Mouse (Mus musculus): ENCODE measurements at regions not wholly inside any gene's neighbourhood (a gene's known extent, or its start where the extent isn't known, plus 50 kb on each side); places are given as distances from the start of the nearest gene placed in this dataset.
"Not testable (repeated sequence)": the region's sequence is repeated elsewhere in the genome, so short reads cannot be mapped to it uniquely, and the experiment has no call there.

DNA sequence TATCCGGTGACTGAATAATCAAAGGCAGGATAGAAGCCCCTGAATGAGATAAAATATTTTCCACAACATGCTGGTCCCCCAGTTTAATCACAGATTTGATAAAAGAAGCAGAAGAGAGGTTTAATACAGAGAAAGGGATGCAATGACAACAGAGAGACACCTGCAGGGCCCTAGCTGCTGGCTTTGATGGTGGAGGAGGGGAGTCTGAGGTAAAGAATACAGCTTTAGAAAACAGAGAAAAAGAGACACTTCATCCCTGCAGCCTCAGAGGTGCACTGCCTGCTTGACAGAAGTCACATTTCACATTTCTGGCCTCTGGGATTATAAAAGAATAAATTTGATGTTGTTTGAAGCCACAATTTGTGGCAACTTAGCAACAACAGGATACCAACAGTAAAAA, 319.9 kb upstream of the Nectin3 start:
- no peak for DNase-seq (ENCODE audit: extremely low spot score in 1 of 2, low spot score in 1 of 2)

DNA sequence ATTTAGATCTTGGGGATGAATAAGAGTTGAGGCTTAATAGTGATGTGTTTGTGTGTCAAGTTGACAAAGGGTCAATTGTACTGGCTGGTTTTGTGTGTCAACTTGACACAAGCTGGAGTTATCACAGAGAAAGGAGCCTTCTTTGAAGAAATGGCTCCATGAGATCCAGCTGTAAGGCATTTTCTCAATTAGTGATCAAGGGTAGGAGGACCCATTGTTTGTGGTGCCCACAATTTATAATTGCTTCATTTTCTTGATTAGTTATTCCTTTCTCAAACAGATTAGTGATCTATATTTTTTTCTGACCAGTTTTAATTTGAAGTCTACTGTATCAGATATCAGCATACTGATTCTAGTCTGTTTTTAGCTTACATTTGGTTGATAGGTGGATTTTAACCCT, 313.5 kb upstream of the Nectin3 start:
- DNase-seq (ENCODE audit: extremely low spot score in 1 of 2, low spot score in 1 of 2), result not testable (repeated sequence)

- no peak for DNase-seq (ENCODE audit: extremely low spot score in 1 of 2, low spot score in 1 of 2)
These were observed 309.2 kb upstream of the Nectin3 start for GRCm38 (mm10) chr16:46807476-46807875.

- DNase-seq (ENCODE audit: extremely low spot score in 1 of 2, low spot score in 1 of 2), result no peak
These were observed 278.0 kb upstream of the Nectin3 start for GRCm38 (mm10) chr16:46776367-46776766.

DNA sequence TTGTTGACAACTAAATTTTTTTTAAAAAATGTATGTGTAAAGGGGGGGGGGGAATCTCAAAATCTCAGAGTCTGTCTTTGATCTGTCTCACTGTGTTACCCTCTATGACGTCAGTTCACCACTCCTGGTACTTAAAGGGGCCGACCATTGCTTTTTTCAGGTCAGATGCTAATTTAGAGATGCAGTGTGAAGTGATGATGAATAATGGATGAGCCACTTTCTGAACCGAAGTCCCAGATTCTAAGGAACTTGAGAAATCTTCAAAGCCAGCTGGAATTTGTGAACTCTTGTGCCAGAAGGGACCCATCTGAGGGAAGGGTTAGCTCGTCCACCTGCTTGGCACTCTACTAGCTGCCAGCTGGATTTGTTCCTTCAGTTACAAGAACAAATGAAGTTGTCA, 271.1 kb upstream of the Nectin3 start:
- peak in 1 of 2 experiments; percentile 29 for DNase-seq (ENCODE audit: extremely low spot score in 1 of 2, low spot score in 1 of 2)

- DNase-seq (ENCODE audit: extremely low spot score in 1 of 2, low spot score in 1 of 2), result no peak
These were observed 270.1 kb upstream of the Nectin3 start for GRCm38 (mm10) chr16:46768376-46768775.

GRCm38 (mm10) chr16:46735140-46735539, 236.8 kb upstream of the Nectin3 start:
- no peak for DNase-seq (ENCODE audit: extremely low spot score in 1 of 2, low spot score in 1 of 2)

DNA sequence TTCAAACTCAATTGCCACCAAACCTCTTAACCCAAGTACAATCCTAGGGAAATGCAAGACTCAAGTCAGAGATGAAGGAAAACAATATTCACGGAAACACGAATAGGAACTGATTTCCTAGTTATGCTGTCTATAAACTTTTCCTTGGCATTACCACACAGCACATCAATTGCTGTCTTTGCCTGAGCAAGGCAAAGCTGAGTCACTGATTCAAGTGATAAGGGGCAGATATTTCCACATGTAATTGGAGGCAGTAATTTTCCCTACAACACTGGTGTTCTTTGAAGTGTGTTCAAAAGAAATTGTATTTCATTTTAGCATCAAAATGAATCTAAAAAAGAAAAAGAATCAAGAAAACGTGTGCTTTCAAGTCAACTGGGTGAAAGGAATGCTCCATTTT, 230.1 kb upstream of the Nectin3 start:
- DNase-seq (ENCODE audit: extremely low spot score in 1 of 2, low spot score in 1 of 2), result no peak

- DNase-seq (ENCODE audit: extremely low spot score in 1 of 2, low spot score in 1 of 2), result no peak
These were observed 225.3 kb upstream of the Nectin3 start for GRCm38 (mm10) chr16:46723660-46724059.

GRCm38 (mm10) chr16:46679787-46680186, 181.5 kb upstream of the Nectin3 start:
- DNase-seq (ENCODE audit: extremely low spot score in 1 of 2, low spot score in 1 of 2), result no peak

DNA sequence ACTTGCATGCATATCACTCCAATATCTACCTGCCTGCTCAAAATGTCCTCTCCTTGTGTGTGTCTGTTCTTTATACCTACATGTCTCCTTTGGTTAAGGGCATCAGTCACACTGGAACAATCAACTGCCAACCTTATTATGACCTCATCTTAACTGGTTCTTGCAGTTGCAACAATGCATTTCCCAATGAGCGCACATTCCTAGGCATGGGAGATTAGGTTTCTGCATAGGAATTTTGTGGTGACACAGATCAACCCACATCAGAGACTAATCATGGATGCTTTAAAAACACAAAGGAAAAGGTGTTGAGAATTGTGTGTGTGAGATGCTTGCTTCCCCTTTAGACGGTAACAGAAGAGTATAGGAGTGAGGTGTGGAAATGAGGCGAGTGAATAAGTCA, 171.3 kb upstream of the Nectin3 start:
- no peak for DNase-seq (ENCODE audit: extremely low spot score in 1 of 2, low spot score in 1 of 2)

DNA sequence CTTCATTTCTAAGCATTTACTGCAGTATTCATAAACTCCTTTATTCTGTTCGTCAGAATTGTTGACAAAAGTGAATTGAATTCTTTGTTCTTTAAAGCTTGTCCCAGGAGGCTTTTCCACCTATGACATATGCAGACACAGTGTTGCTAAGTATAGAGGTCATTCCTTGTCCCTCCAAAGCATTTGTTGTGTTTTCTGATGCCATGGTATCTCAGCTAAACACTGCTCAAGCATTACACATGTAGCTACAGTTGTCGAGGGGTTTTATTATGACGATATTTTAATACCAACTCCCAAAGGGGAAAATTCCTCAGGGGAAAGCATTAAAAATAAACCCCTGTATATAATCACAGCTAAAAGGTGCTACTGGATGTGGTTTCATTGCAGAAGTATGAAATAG, 167.2 kb upstream of the Nectin3 start:
- no peak for DNase-seq (ENCODE audit: extremely low spot score in 1 of 2, low spot score in 1 of 2)

GRCm38 (mm10) chr16:46663008-46663407, 164.7 kb upstream of the Nectin3 start:
- no peak for DNase-seq (ENCODE audit: extremely low spot score in 1 of 2, low spot score in 1 of 2)

DNA sequence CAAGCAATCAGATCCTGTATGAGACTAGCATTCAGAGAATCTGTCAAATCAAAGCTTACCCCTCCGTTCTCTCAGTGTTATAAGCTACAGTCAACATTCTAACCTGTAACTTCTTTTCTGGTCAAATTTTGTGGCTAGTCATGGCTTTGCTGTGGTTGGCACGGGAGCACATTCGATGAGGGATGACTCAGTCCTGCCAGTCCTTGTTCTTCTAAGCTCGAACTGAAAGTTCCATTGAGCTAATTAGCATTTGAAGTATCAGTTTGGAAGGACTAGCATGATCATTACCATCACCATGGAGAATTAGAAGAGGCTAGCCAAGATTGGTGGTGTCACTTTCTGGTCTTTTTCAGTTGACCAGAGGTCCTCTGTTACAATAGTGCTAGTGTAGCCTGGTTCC, 156.7 kb upstream of the Nectin3 start:
- DNase-seq (ENCODE audit: extremely low spot score in 1 of 2, low spot score in 1 of 2), result no peak

- DNase-seq (ENCODE audit: extremely low spot score in 1 of 2, low spot score in 1 of 2), result no peak
These were observed 127.5 kb upstream of the Nectin3 start for GRCm38 (mm10) chr16:46625807-46626206.

DNA sequence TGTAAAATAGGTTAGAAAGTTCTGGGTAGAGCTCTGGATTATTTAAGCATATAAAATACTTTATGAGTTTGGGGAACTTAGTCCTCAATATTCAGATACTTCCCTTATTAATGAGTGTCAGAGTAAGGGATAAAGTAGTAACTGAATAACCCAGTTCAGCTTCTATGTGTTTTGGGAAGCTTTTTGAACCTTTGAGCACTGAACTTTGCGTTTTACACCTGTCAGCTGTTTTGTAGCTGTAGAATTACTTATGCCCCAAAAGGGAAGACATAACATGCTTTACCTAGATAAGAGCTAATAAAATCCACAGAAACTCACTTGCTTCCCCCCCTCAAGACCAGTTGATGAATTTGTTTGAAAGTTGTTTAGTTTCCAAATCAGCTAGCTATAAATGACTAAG, 124.9 kb upstream of the Nectin3 start:
- DNase-seq (ENCODE audit: extremely low spot score in 1 of 2, low spot score in 1 of 2), result no peak

GRCm38 (mm10) chr16:46619871-46620270, 121.5 kb upstream of the Nectin3 start:
- DNase-seq (ENCODE audit: extremely low spot score in 1 of 2, low spot score in 1 of 2), result no peak

GRCm38 (mm10) chr16:46617544-46618335, 119.4 kb upstream of the Nectin3 start:
- DNase-seq (ENCODE audit: extremely low spot score in 1 of 2, low spot score in 1 of 2), result peak in 1 of 2 experiments; percentile 4

DNA sequence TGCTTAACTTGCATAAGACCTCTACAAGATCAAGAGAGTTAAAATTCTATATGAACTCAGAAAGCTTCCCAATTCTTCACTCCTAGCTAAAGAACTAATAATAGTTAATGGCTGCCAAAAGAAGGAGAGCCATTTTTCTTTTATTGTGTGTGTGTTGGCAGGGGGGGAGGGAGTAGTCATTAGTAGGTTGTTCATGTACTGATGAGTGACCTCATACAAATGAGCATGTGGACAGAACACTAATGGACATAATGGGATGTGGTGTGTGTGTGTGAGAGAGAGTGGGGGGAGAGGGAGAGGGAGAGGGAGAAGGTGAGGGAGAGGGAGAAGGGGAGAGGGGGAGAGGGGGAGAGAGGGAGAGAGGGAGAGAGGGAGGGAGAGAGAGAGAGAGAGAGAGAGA, 118.3 kb upstream of the Nectin3 start:
- no peak for DNase-seq (ENCODE audit: extremely low spot score in 1 of 2, low spot score in 1 of 2)

- no peak for DNase-seq (ENCODE audit: extremely low spot score in 1 of 2, low spot score in 1 of 2)
These were observed 114.9 kb upstream of the Nectin3 start for GRCm38 (mm10) chr16:46613062-46613818.

DNA sequence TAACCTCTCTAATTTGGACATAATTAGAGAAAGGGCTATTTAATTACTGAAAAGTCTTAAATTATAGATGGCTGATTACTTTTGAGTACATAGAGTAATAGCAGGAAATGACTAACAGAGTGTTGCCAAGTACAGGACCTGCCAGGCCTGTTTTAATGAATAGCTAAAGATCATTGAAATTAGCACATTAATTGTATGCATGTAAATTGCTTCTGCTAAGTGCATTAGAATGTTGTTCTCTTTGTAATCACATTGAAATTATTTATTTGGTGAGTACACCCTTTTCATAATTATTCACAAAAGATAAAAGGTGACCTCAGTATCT, 107.5 kb upstream of the Nectin3 start:
- DNase-seq (ENCODE audit: extremely low spot score in 1 of 2, low spot score in 1 of 2), result no peak

Measured in frontal cortex, adult 2 months (tissue).